Mouse (Mus musculus) heart, postnatal 0 days (tissue): Measurements from ENCODE around the gene Gse1. TPM values are rescaled to one million over a fixed set of nuclear protein-coding genes. Genes with fewer than 3 reads are reported as not detected.
A peak's percentile ranks its signal among the peaks of the same experiment; 100 is the strongest.

Experiments
- ATAC-seq: fragments of 200-750 bp; cut with Nextera tagmentation; 2 replicates; pipeline ENCODE4 v1.8.0; 2017; ENCODE audit warnings: low read depth, moderate number of reproducible peaks, moderate library complexity; ENCODE audit not compliant: insufficient read depth
- DNase-seq: peaks from one replicate; pipeline ENCODE4 v3.0.0-alpha.2; 2016; ENCODE audit warnings: low spot score
- H3K27ac ChIP-seq: fragments of 300-500 bp; sonication (generic); 2 replicates; pipeline ENCODE4 v1.5.1; 2014; ENCODE audit warnings: low read depth, mild to moderate bottlenecking
- H3K27me3 ChIP-seq: fragments of 300-500 bp; sonication (generic); 2 replicates; pipeline ENCODE4 v1.6.1; 2014; ENCODE audit warnings: low read length, mixed read lengths; ENCODE audit not compliant: control insufficient read depth, insufficient read depth
- H3K36me3 ChIP-seq: fragments of 300-500 bp; sonication (generic); replicated peaks from 2 replicates; pipeline ENCODE4 v1.6.1; 2014; ENCODE audit warnings: low read length, mixed read lengths; ENCODE audit not compliant: control insufficient read depth, insufficient read depth
- H3K4me1 ChIP-seq: fragments of 300-500 bp; sonication (generic); 2 replicates; pipeline ENCODE4 v1.6.1; 2014; ENCODE audit warnings: antibody characterized with exemption; ENCODE audit not compliant: control insufficient read depth, insufficient read depth
- H3K4me2 ChIP-seq: fragments of 300-500 bp; sonication (generic); 2 replicates; pipeline ENCODE4 v1.6.1; 2014; ENCODE audit warnings: low read depth, mild to moderate bottlenecking, low read length, moderate library complexity
- H3K4me3 ChIP-seq: fragments of 300-500 bp; sonication (generic); 2 replicates; pipeline ENCODE4 v1.5.1; 2014; ENCODE audit warnings: low read depth, low read length
- H3K9ac ChIP-seq: fragments of 300-500 bp; sonication (generic); replicated peaks from 2 replicates; pipeline ENCODE4 v1.6.1; 2014; ENCODE audit warnings: low read depth, low read length, mixed read lengths
- H3K9me3 ChIP-seq: fragments of 300-500 bp; sonication (generic); replicated peaks from 2 replicates; pipeline ENCODE4 v1.6.1; 2016; ENCODE audit warnings: low read length; ENCODE audit not compliant: control insufficient read depth
- CTCF ChIP-seq: IDR thresholded peaks from 2 replicates; pipeline ENCODE4 v1.5.1; 2016; ENCODE audit warnings: antibody characterized with exemption, control low read depth, low read depth
- EP300 ChIP-seq: IDR thresholded peaks from 2 replicates; pipeline ENCODE4 v1.6.1; 2016; ENCODE audit warnings: antibody characterized with exemption, low read depth
- WGBS: fragments of 180-500 bp; shearing (Covaris S2); extraction: QIAGEN DNeasy Blood & Tissue Kit; methylation state at CpG from one replicate; pipeline ENCODE4 v1.1.7; 2014; 5-methylcytosine and 5-hydroxymethylcytosine counted together
- polyA plus RNA-seq: library from polyadenylated mRNA; unstranded; fragments of >200 nt; fragmentation: Nextera tagmentation; extraction: Ambion mirVana; gene quantifications from 2 replicates; pipeline ENCODE4 v1.2.1, GENCODE M21; 2015
- total RNA-seq: library from RNA; depleted of rRNA; stranded (reverse); fragments of >200 nt; gene quantifications from 2 replicates; pipeline ENCODE4 v1.2.3, GENCODE M21; 2014; ENCODE audit warnings: low replicate concordance

Gse1 gene
- total and polyA plus RNA-seq, 2 experiments from 2014 or later, result 5.4 to 18.7 TPM

DNA sequence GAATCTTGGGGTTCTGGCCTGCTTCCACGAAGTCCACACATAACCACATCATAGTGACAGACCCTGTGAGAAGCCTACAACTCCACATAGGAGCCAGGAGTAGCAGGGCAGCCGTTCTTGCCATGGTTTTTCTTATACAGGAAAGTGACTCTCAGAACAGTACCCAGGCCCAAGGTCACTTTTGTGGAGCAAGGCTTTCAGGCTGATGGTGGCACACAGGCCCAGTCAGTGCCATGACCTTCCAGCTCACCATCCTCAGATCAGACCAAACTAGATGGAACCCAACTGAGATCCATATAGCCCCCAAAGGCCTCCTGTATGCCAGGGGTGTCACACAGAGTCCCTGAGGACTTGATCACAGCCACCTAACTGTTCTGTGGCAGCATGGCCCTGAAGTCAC is 223.9 kb downstream of the Gse1 start:
- H3K27ac ChIP-seq, result no peak overlapping the region

DNA sequence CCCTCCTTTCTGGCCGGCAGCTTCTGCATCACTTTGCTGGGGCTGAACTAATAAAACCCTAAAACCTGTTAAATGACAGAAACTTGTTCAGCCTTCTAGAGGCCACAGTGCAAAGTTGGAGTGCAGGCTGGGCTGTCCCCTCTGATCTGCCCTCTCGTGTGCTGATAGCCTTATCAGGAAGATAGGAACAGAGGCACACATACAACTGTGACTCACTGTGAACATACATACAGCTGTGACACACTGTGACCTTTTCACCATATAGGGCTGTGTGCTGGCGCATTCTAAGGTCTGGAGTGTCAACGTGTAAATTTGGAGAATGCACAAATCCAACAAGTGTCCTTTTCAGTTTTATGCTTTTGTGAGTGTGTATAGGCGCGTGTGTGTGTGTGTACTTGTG is 226.1 kb downstream of the Gse1 start:
- WGBS, result 55% methylated on average over 6 of the region's 6 CpGs
- H3K27me3 ChIP-seq, result no peaks in the 10 kb centered on the region
- TF ChIP-seq EP300, result no peak
- TF ChIP-seq CTCF, result no peak
- no peaks in the 10 kb centered on the region for H3K36me3 ChIP-seq
- no peak overlapping the region for H3K4me2 ChIP-seq
- no peak overlapping the region for H3K9ac ChIP-seq
- H3K4me3 ChIP-seq, result no peak overlapping the region
- no peak for DNase-seq
- peaks cover 5% of the 10 kb centered on the region; the same call in 1 of the 2 replicates for H3K4me1 ChIP-seq
- no peak overlapping the region for H3K27ac ChIP-seq
- H3K9me3 ChIP-seq, result no peaks in the 10 kb centered on the region
- ATAC-seq, result no peak

More for the DNA sequence above, 223.9 kb downstream of the Gse1 start:
- no peak overlapping the region for H3K4me3 ChIP-seq
- DNase-seq, result no peak
- no peak overlapping the region for H3K9ac ChIP-seq
- H3K4me1 ChIP-seq, result 0 out of 2 replicates have a peak, but pooled peaks cover 5% of the 10 kb centered on the region
- ATAC-seq, result no peak
- TF ChIP-seq EP300 (no peak), CTCF (no peak)
- H3K9me3 ChIP-seq, result no peaks in the 10 kb centered on the region
- 91% methylated on average over 2 of the region's 2 CpGs for WGBS
- H3K4me2 ChIP-seq, result no peak overlapping the region
- H3K27me3 ChIP-seq, result no peaks in the 10 kb centered on the region
- H3K36me3 ChIP-seq, result no peaks in the 10 kb centered on the region

GRCm38 (mm10) chr8:120460375-120460774 is 232.1 kb downstream of the Gse1 start:
- Histone ChIP-seq H3K4me1 (peaks cover 32% of the 10 kb centered on the region), H3K27ac (no peak overlapping the region), H3K4me3 (no peak overlapping the region), H3K27me3 (no peaks in the 10 kb centered on the region), H3K36me3 (no peaks in the 10 kb centered on the region), H3K4me2 (no peak overlapping the region), H3K9me3 (no peaks in the 10 kb centered on the region), H3K9ac (no peak overlapping the region)
- no peak for DNase-seq
- TF ChIP-seq CTCF (no peak), EP300 (no peak)
- ATAC-seq, result no peak
- 46% methylated on average over 6 of the region's 6 CpGs for WGBS

DNA sequence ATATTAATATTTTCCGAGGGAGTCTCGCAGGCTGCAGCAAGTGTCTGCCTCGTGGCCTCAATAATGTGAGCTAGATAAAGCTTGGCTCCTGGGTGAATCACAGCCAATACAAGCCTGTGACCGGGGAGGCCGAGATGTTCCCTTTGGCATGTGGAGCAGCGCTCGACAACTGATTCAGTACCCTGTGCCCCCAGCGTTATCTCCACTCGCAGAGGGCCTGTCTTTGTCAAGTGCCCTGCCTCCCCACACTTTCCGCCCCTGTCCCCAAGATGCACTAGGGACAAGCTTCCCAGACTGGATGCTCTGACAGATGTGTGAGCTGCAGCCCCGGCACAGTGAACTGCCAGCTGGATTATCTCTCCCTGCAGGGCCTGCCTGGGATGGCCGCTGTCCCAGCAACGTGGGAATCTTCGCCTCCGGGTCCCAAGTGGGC is 233.9 kb downstream of the Gse1 start:
- H3K36me3 ChIP-seq, result no peaks in the 10 kb centered on the region
- H3K9me3 ChIP-seq, result no peaks in the 10 kb centered on the region
- H3K27me3 ChIP-seq, result no peaks in the 10 kb centered on the region
- no peak for TF ChIP-seq EP300
- no peak for TF ChIP-seq CTCF
- H3K4me2 ChIP-seq, result peak overlapping the region; percentile 45
- H3K4me1 ChIP-seq, result peaks cover 39% of the 10 kb centered on the region
- H3K4me3 ChIP-seq, result no peak overlapping the region
- DNase-seq (peak; percentile 43), ATAC-seq (peak; percentile 15; the same call in 1 of the 2 replicates)
- 9% methylated on average over 15 of the region's 15 CpGs for WGBS
- H3K9ac ChIP-seq, result no peak overlapping the region
- peak overlapping the region; percentile 28; the same call in 1 of the 2 replicates for H3K27ac ChIP-seq

DNA sequence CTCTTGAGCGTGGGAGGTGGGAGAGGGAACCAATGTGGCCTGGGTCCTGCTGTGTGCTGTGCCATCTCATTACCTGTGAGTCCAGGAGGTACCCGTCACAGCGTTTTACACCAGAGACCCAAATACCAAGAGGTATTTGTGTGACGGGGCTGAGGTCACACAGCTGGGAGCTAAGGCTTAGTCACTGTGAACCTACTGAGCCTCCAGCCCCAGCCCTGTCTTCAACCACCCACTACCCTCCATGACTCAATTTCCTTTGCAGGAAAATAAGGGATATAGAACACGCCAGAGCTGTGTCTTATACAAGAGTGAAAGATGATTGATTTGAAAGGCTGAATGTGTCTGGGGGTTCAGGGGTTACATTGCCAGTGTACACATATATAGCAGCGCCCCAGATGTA is 234.4 kb downstream of the Gse1 start:
- Histone ChIP-seq H3K9me3 (no peaks in the 10 kb centered on the region), H3K27me3 (no peaks in the 10 kb centered on the region), H3K4me3 (no peak overlapping the region), H3K4me2 (no peak overlapping the region), H3K9ac (no peak overlapping the region), H3K27ac (no peak overlapping the region), H3K4me1 (peaks cover 39% of the 10 kb centered on the region), H3K36me3 (no peaks in the 10 kb centered on the region)
- WGBS, result 59% methylated on average over 6 of the region's 6 CpGs
- DNase-seq, result no peak
- no peak for ATAC-seq
- TF ChIP-seq EP300 (no peak), CTCF (no peak)

DNA sequence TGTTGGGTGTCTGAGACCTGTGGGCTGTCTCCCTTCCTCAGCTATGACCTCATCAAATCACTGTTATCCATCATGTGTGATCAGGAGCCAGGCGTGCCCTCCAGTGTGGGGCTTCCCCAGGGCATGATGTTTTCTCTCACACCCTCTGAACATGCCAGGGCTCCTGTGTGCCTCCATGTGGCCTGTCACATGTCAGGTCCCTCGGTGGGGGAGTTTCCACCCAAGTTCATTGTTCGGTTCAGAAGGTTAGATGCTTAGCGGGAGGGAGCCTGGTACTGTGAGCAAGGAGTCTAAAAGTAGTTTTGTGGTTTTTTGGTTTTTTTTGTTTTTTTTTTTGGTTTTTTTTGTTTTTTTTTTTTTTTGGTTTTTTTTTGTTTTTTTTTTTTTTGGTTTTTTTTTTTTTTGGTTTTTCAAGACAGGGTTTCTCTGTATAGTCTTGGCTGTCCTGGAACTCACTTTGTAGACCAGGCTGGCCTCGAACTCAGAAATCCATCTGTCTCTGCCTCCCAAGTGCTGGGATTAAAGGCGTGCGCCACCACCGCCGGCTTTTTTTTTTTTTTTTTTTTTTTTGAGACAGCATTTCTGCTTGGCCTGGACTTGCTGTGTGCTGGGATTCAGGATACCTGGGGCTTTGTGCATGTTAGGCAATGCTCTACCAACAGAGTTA is 235.8 kb downstream of the Gse1 start:
- no peak for DNase-seq
- Histone ChIP-seq H3K4me3 (no peak overlapping the region), H3K9ac (no peak overlapping the region), H3K4me2 (no peak overlapping the region), H3K27ac (no peak overlapping the region), H3K27me3 (no peaks in the 10 kb centered on the region), H3K4me1 (peaks cover 39% of the 10 kb centered on the region), H3K9me3 (no peaks in the 10 kb centered on the region), H3K36me3 (no peaks in the 10 kb centered on the region)
- TF ChIP-seq CTCF (no peak), EP300 (no peak)
- WGBS, result 76% methylated on average over 9 of the region's 9 CpGs
- ATAC-seq, result no peak
